Mouse (Mus musculus) hindbrain, embryonic 10.5 days (tissue): Measurements from ENCODE around the gene Ruvbl1. TPM values are rescaled to one million over a fixed set of nuclear protein-coding genes. Genes with fewer than 3 reads are reported as not detected.
A peak's percentile ranks its signal among the peaks of the same experiment; 100 is the strongest.

Experiments
- DNase-seq: peaks from one replicate; pipeline ENCODE4 v3.0.0-alpha.2; 2017; ENCODE audit warnings: low spot score
- H3K27ac ChIP-seq: fragments of 300-500 bp; sonication (generic); 2 replicates; pipeline ENCODE4 v1.5.1; 2016; ENCODE audit warnings: mild to moderate bottlenecking, moderate library complexity
- H3K27me3 ChIP-seq: fragments of 300-500 bp; sonication (generic); 2 replicates; pipeline ENCODE4 v1.6.1; 2016; ENCODE audit warnings: mild to moderate bottlenecking; ENCODE audit not compliant: poor library complexity, insufficient read depth, severe bottlenecking
- H3K36me3 ChIP-seq: fragments of 300-500 bp; sonication (generic); 2 replicates; pipeline ENCODE4 v1.6.1; 2016; ENCODE audit warnings: mild to moderate bottlenecking, moderate library complexity
- H3K4me1 ChIP-seq: fragments of 300-500 bp; sonication (generic); replicated peaks from 2 replicates; pipeline ENCODE4 v1.6.1; 2016; ENCODE audit warnings: mild to moderate bottlenecking
- H3K4me3 ChIP-seq: fragments of 300-500 bp; sonication (generic); 2 replicates; pipeline ENCODE4 v1.5.1; 2016; ENCODE audit warnings: mild to moderate bottlenecking, moderate library complexity
- H3K9me3 ChIP-seq: fragments of 300-500 bp; sonication (generic); 2 replicates; pipeline ENCODE4 v1.6.1; 2016; ENCODE audit warnings: mild to moderate bottlenecking, moderate library complexity
- WGBS: fragments of 180-500 bp; shearing (Covaris S2); methylation state at CpG from one replicate; pipeline ENCODE4 v1.1.7; 2016; 5-methylcytosine and 5-hydroxymethylcytosine counted together
- polyA plus RNA-seq: library from polyadenylated mRNA; unstranded; fragments of >200 nt; fragmentation: Nextera tagmentation; extraction: Ambion mirVana; gene quantifications from 2 replicates; pipeline ENCODE4 v1.2.1, GENCODE M21; 2016

The Ruvbl1 gene
- polyA plus RNA-seq, 1 experiment from 2014 or later, result 168 TPM

DNA sequence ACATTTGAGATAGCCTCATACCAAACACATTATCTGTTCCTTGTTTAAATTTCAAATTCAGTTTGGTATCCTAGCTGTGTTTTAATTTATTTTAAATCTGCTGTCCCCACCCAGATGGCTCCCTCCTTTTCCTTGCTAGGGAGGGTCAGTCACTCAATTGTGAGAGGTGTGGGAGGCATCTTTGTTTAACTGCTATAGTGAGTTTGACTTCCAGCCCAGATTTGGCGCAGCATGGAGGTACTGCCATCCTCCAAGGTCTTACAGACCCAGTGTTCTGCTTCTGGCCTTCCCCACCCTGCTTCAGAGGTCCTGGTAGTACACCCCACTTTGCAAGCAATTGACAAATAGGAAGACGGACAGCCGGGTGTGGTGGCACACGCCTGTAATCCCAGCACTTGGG, 58.8 kb downstream of the Ruvbl1 start:
- no peaks in the 10 kb centered on the region for H3K36me3 ChIP-seq
- no peak overlapping the region for H3K27ac ChIP-seq
- WGBS, result 87% methylated on average over 4 of the region's 4 CpGs
- H3K4me1 ChIP-seq, result peaks cover 10% of the 10 kb centered on the region
- H3K4me3 ChIP-seq, result no peak overlapping the region
- 0 out of 2 replicates have a peak, but pooled peaks cover 3% of the 10 kb centered on the region for H3K27me3 ChIP-seq
- no peak for DNase-seq
- H3K9me3 ChIP-seq, result no peaks in the 10 kb centered on the region

DNA sequence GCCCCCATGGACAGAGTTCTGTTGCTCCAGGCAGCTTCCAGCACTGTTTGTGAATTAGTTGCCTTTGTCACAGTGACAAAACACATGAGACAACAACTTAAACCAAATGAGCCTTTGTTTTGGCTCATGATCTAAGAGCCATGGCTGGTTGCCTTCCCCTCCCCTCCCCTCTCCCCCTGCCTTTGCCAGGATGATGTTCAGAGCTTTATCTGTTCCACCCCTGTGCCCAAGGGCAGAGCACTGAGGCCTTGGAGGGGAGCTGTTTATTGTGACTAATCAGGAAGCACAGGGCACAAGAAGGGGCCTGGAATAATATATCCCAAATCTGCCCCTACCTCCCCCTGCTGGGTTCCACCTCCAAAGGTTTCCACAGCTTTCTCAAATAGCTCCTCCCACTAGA, 65.1 kb downstream of the Ruvbl1 start:
- Histone ChIP-seq H3K27me3 (0 out of 2 replicates have a peak, but pooled peaks cover 3% of the 10 kb centered on the region), H3K9me3 (no peaks in the 10 kb centered on the region), H3K4me1 (no peaks in the 10 kb centered on the region), H3K27ac (no peak overlapping the region), H3K4me3 (no peak overlapping the region), H3K36me3 (no peaks in the 10 kb centered on the region)
- DNase-seq, result no peak

DNA sequence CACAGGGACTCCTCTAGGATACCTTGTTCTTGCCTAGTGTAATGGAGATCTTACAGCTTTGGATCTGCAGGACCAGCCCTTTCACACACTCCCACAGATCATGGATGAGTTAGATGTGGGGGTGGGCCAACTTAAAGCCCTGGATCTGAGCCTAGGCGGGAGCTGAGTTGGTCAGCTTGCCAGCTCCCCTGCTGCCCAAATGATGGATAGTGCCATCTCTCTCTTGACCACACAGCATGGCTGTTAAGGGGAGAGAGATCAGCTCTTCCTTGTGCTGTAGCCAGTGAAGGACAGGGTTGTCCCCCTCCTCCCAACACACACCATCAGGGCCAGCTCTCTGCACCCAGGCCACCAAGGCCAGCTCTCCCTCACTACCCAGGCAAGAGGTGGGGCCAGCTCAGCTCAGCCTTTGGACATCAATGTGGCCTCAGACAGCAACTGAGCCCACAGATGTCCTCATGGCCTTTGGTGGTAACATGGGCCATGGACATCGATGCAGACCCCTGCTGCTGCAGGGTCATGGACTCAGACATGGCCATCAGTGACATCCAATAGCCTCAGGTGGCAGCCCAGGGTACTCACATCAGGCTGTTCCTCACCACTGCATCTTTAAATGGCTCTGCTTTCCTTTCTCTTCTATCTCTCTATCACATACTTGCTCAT, 75.0 kb downstream of the Ruvbl1 start:
- 72% methylated on average over 2 of the region's 2 CpGs for WGBS
- H3K27me3 ChIP-seq, result peaks cover 15% of the 10 kb centered on the region
- H3K4me1 ChIP-seq, result peaks cover 8% of the 10 kb centered on the region
- no peak overlapping the region for H3K27ac ChIP-seq
- H3K4me3 ChIP-seq, result no peak overlapping the region
- no peaks in the 10 kb centered on the region for H3K36me3 ChIP-seq
- DNase-seq, result no peak
- no peaks in the 10 kb centered on the region for H3K9me3 ChIP-seq

DNA sequence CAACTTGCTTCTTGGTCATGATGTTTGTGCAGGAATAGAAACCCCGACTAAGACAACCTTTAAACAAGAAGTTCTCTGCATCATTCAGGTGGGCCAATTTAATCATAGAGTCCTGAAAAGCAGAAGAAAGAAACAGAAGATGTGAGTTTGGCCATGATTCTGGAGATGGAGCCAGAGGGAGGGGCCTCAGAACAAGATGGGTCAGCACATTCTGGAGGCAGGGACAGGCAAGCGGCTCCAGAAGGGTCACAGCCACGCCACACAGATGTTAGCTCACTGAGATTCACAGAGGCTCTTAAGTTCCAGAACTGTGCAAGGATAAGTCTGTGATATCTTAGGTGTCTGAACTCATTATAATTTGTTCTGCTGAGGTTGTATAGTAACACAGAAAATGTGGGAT, 79.0 kb downstream of the Ruvbl1 start:
- Histone ChIP-seq H3K36me3 (no peaks in the 10 kb centered on the region), H3K9me3 (no peaks in the 10 kb centered on the region), H3K4me3 (no peak overlapping the region), H3K4me1 (peaks cover 27% of the 10 kb centered on the region), H3K27ac (peak overlapping the region; percentile 86; the same call in 1 of the 2 replicates), H3K27me3 (peaks cover 43% of the 10 kb centered on the region)
- DNase-seq, result no peak
- WGBS, result 85% methylated on average over 3 of the region's 3 CpGs

DNA sequence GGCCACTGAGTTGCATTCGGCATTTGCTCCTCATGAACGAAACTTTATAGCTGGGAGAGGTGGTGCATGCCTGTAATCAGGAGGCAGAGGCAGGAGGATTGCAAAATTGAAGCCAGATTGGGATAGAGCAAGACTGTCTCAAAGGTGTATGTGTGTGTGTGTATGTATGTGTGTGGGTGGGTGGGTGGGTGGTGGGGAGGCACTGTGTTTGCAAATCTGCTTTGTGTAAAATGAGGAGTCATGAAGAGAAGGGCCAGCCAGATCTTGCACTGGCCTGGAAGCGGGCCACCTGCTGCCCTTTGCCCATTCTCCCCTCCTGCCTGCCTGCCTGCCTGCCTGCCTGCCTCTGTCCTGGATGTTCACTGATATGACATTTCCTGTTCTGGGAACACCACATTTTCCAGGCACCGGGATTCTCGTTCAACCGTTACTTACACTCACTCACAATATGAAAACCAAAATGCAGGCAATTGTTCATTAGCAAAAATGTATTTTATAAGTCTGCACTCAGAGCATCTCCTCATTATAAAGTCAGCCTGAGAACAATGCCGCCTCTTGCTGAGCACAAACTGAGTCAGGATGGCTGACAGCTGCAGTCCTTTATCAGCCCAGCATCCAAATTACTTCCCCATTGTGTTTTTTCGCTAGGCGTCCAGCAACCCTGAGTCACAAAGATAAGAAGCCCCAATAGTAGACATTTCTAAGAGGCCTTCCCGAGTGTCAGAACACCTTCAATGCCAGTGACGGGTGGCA, 79.6 kb downstream of the Ruvbl1 start:
- 34% methylated on average over 11 of the region's 11 CpGs for WGBS

DNA sequence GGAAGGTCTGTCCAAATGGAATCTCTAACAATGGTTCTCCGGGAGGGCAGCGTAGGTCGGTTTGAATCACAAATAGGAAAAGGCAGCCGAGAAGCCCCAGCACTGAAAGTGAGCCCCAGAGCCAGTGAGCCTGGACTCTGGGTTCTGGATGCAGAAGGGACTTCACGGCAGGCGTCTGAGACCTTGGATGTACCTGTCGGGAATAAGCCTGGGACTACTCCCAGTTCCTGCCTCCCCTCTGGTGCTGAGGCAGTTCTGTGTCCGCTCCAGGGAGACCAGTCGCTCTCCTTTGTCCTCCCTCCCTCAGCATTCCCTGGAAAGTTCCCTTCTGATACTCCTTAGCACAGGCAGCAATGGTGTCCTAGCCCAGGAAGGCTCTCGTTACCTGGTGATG, 80.2 kb downstream of the Ruvbl1 start:
- Histone ChIP-seq H3K4me1 (peaks cover 27% of the 10 kb centered on the region), H3K4me3 (peak overlapping the region; percentile 32), H3K36me3 (no peaks in the 10 kb centered on the region), H3K9me3 (no peaks in the 10 kb centered on the region), H3K27ac (peak overlapping the region; percentile 86), H3K27me3 (peaks cover 39% of the 10 kb centered on the region)
- DNase-seq, result no peak
- WGBS, result 21% methylated on average over 10 of the region's 10 CpGs

More for the DNA sequence above, 79.6 kb downstream of the Ruvbl1 start:
- Histone ChIP-seq H3K4me1 (peaks cover 27% of the 10 kb centered on the region), H3K4me3 (peak overlapping the region; percentile 32), H3K27ac (peak overlapping the region; percentile 86), H3K9me3 (no peaks in the 10 kb centered on the region), H3K36me3 (no peaks in the 10 kb centered on the region), H3K27me3 (peaks cover 43% of the 10 kb centered on the region)
- DNase-seq, result peak; percentile 22

Other genes starting within 250 kb of the Ruvbl1 start
- gene Dnajb8, start 243.1 kb upstream of the Ruvbl1 start, polyA plus RNA-seq, result not detected in 2 replicates
- 32.9 and 38.9 TPM in 2 replicates for gene Eefsec, start 18.9 kb upstream of the Ruvbl1 start, polyA plus RNA-seq
- gene Sec61a1, start 53.5 kb downstream of the Ruvbl1 start, polyA plus RNA-seq, result 206 and 228 TPM in 2 replicates
- not detected in 2 replicates for gene Kbtbd12, start 172.5 kb downstream of the Ruvbl1 start, polyA plus RNA-seq